Mouse (Mus musculus): ENCODE data around the gene Gm7029. TPM values are rescaled to one million over a fixed set of nuclear protein-coding genes. Genes with fewer than 3 reads are reported as not detected.
"Not testable (repeated sequence)": the region's sequence is repeated elsewhere in the genome, so short reads cannot be mapped to it uniquely, and the experiment has no call there.

The Gm7029 gene
- not detected in 2 replicates for polyA plus RNA-seq (2016; fragmentation: Nextera tagmentation; extraction: Ambion mirVana)

DNA sequence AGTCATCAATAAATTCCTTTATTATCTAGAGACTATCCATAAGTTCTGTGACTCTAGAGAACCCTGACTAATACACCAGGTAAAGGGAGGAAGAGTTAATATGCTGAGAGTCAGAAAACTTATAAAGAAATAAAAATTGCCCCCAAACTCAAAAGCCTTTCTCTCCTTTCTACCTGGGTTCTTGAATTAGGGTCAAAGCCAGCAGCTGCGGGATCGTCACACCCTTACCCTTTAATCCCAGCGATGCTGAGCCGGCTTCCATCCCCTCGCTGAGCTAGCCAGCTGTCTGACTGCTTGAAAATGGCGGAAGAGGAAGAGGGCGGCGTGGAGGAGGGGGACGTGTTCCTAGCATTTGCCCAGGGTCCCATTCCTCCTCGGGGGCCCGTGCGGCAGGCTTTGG lies at the start of gene Gm7029:
TSS of gene Gm7029 (plus strand) at position 301 of the 400 bp plus-strand sequence.
- WGBS, result 88% methylated on average over 7 of the region's 12 CpGs
- H3K36me3 ChIP-seq (replicated peaks), result peaks cover 42% of the 10 kb centered on the region
- not testable (repeated sequence) for DNase-seq (ENCODE audit: extremely low spot score, low spot score); H3K4me3 ChIP-seq; H3K4me1 ChIP-seq; H3K9me3 ChIP-seq; H3K27ac ChIP-seq; H3K27me3 ChIP-seq (ENCODE audit: poor library complexity, severe bottlenecking)

DNA sequence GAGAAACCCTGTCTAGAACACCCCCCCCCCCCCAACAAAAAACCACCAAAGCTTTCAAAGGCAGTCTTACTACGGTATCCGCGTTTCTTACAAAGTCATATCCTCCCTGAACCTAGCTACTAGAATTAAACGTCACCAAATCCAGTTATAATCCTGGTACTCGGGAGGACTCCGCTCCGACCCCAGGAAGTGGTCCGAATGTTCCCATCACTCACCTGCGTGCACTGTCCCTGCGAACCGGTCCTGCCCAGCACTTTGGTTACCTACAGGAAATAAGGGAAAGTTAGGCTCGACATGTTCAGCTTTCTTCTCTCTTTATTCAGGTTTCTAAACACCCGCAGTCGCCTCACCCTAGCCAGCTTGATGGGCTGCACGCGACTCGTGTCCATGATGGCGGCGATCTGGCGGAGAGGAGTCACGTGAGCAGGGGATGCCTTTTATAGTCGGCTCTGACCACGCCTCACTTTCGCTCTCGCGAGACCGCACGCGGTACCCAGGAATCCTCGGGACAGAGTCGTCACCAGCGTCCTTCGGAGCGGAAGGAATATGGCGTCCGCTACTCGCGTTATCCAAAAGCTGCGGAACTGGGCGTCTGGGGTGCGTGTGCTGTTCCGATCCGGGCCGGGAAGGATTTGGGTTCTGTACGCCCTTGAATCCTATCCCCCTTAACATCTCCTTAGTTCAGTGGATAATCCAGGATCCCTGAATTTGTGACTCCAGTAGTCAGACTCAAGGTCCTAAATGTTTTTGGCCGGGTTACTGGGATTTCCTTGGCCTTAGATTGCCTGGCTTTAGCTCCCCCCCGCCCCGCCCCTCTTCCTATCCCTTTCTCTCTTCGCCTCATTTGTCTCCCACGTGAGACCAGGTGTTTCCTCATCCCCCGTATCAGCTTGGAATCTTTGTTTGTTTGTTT lies 49.3 kb upstream of the Gm7029 start, which contains the start of the genes Rps28 and Ndufa7:
TSS of gene Rps28 (minus strand) at position 479 of the 913 bp plus-strand sequence.
TSS of gene Ndufa7 (plus strand) at position 489 of the 913 bp plus-strand sequence.
- no peaks in the 10 kb centered on the region for H3K9me3 ChIP-seq
- H3K4me1 ChIP-seq, result peaks cover 37% of the 10 kb centered on the region
- no peaks in the 10 kb centered on the region for H3K27me3 ChIP-seq (ENCODE audit: poor library complexity, severe bottlenecking)
- peak within 1 kb of the TSS; percentile 93 for H3K27ac ChIP-seq
- H3K36me3 ChIP-seq (replicated peaks), result peaks cover 72% of the 10 kb centered on the region
- peak within 1 kb of the TSS; percentile 84 for H3K4me3 ChIP-seq
- under 1% methylated on average over 51 of the region's 51 CpGs for WGBS
- peak; percentile 98 for DNase-seq (ENCODE audit: extremely low spot score, low spot score)

DNA sequence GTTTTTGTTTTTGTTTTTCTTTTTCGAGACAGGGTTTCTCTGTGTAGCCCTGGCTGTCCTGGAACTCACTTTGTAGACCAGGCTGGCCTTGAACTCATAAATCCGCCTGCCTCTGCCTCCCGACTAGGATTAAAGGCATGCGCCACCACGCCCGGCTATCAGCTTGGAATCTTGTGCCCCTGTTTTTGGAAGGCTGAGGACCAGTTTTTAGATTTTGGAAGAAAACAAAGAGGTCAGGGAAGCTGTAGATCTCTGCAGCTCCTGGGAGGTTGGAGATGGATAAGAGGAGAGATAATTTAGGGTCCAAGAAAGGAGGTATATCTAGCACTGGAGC lies 48.7 kb upstream of the Gm7029 start:
- peak overlapping the region; percentile 84 for H3K4me3 ChIP-seq
- not testable (repeated sequence) for DNase-seq (ENCODE audit: extremely low spot score, low spot score); H3K9me3 ChIP-seq; H3K27me3 ChIP-seq (ENCODE audit: poor library complexity, severe bottlenecking)
- 8% methylated on average over 6 of the region's 6 CpGs for WGBS
- H3K4me1 ChIP-seq, result peaks cover 37% of the 10 kb centered on the region
- peak overlapping the region; percentile 93 for H3K27ac ChIP-seq
- peaks cover 72% of the 10 kb centered on the region for H3K36me3 ChIP-seq (replicated peaks)

DNA sequence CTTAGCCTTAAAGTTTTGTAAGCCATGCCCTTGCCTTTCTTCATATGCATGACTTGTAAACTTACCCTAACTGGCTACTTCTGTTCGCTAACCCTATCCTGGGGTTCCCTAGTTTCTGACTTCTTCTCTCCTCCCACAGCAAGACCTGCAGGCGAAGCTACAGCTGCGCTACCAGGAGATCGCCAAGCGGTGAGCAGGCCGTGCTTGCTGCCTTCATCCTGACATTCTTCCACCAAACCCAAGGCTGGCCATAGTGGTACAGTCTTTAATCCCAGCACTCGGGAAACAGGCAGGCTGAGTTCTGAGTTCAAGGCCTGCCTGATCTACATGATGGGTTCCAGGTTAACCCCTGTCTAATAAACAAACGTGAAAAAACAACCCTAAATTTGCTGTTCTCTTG lies 48.2 kb upstream of the Gm7029 start:
- Histone ChIP-seq H3K36me3 (replicated peaks) (peaks cover 72% of the 10 kb centered on the region), H3K4me1 (peaks cover 37% of the 10 kb centered on the region), H3K9me3 (no peaks in the 10 kb centered on the region), H3K27me3 (ENCODE audit: poor library complexity, severe bottlenecking) (no peaks in the 10 kb centered on the region), H3K4me3 (peak overlapping the region; percentile 84), H3K27ac (peak overlapping the region; percentile 93)
- 90% methylated on average over 8 of the region's 8 CpGs for WGBS
- no peak for DNase-seq (ENCODE audit: extremely low spot score, low spot score)

DNA sequence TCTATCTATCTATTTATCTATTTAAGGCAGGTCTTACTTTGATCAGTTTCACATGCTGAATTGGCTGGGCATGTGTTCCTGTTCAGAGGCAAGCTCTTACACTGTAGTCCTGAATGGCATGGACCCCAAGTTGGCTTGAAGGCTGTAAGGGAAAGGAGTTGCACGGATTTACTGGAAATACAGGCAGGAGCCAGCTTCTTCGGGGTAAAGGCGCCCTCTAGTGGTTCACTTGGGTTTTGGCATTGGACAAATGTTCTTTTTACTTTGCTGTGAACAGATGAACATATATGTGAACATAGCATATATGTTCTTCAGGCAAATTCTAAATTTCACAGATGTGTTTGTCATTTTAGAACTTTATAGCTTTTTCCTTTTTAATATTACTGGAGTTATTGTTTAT lies 46.8 kb upstream of the Gm7029 start:
- peaks cover 72% of the 10 kb centered on the region for H3K36me3 ChIP-seq (replicated peaks)

DNA sequence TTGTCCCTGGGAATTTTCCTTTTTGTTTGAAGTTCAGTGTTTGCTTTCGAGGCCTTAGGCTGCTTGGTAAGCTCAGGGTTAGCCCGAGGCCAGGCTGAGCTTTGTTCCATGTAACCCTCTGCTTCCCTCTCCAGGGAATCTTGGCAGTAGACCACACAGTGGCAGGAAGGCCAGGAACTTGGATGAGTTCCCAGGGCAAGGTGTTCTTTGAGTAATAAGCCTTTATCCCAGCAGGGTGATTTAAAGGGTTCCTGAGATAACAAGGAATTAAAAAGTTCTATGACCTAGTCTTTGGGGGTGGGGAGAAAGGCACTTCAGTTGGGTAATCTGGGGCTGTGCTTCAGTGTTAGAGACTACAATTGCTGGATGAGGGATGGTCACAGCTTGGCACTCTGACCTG lies 44.7 kb upstream of the Gm7029 start:
- H3K36me3 ChIP-seq (replicated peaks), result peaks cover 74% of the 10 kb centered on the region
- no peaks in the 10 kb centered on the region for H3K27me3 ChIP-seq (ENCODE audit: poor library complexity, severe bottlenecking)
- 79% methylated on average over 2 of the region's 2 CpGs for WGBS
- H3K4me3 ChIP-seq, result no peak overlapping the region
- H3K9me3 ChIP-seq, result no peaks in the 10 kb centered on the region
- DNase-seq (ENCODE audit: extremely low spot score, low spot score), result no peak
- no peak overlapping the region for H3K27ac ChIP-seq
- peaks cover 13% of the 10 kb centered on the region for H3K4me1 ChIP-seq

More for the DNA sequence above, 46.8 kb upstream of the Gm7029 start:
- DNase-seq (ENCODE audit: extremely low spot score, low spot score), result peak; percentile 74
- 2% methylated on average over 3 of the region's 3 CpGs for WGBS
- Histone ChIP-seq H3K9me3 (no peaks in the 10 kb centered on the region), H3K27ac (no peak overlapping the region), H3K4me1 (peaks cover 31% of the 10 kb centered on the region), H3K27me3 (ENCODE audit: poor library complexity, severe bottlenecking) (no peaks in the 10 kb centered on the region), H3K4me3 (no peak overlapping the region)

DNA sequence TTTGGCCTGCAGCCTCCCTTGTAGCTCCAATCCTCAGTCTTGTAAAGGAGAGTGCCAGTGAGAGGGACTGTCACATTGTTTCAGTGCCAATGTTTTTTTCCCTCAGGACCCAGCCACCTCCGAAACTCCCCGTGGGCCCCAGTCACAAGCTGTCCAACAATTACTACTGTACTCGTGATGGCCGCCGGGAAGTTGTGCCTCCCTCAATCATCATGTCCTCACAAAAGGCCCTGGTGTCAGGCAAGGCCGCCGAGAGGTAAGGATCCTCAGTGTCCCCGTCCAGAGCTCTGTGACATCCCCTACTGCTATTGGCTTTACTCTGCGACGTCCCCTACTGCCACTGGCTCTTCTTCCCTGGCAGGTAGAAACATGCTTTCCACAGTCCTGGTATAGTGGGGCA lies 44.1 kb upstream of the Gm7029 start:
- no peak for DNase-seq (ENCODE audit: extremely low spot score, low spot score)
- peaks cover 81% of the 10 kb centered on the region for H3K36me3 ChIP-seq (replicated peaks)
- 93% methylated on average over 10 of the region's 10 CpGs for WGBS

DNA sequence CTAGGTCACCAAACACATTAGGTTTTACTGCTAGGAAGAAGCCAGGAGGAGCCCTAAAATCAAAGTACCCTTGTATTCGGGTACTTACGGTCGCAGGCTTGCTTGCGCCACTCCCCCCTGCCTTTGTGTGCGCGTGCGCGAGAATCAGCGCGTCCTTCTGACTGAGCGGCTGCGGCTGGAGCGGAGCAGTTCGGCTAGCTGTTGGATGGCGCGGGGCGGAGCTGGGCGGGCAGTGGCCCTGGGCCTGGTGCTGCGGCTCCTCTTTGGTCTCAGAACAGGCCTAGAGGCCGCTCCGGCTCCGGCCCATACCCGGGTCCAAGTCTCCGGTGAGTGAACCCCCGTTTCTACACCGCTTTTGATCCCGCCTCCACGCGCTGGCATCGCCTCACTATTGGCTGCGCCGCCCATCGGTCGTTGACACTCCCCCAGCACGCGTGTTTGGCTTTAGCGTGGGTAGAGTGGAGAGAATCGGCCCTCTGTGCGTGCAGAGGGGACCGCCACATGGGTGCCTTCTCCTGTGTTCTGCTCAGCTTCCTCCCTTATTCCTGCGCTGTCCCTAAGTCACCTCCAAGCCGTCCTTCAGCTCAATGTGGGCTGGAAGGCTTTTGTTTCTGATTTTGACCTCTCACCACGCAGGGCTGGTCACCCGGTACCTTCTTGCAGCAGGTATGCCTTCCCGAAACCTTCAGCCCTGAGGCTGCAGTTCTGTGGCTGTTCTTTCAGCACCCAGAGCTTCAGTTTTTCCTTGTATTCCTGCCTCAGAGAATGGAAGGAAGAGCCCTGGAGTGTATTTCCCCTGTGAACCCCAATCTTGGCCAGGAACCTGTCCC lies 30.5 kb upstream of the Gm7029 start, which contains the start of gene Cd320:
TSS of gene Cd320 (plus strand) at position 126 of the 830 bp plus-strand sequence.
- Histone ChIP-seq H3K4me1 (peaks cover 24% of the 10 kb centered on the region), H3K9me3 (no peaks in the 10 kb centered on the region), H3K27me3 (ENCODE audit: poor library complexity, severe bottlenecking) (no peaks in the 10 kb centered on the region), H3K36me3 (replicated peaks) (peaks cover 45% of the 10 kb centered on the region), H3K27ac (peak within 1 kb of the TSS; percentile 89), H3K4me3 (peak within 1 kb of the TSS; percentile 76)
- peak; percentile 88 for DNase-seq (ENCODE audit: extremely low spot score, low spot score)
- WGBS, result under 1% methylated on average over 45 of the region's 45 CpGs

More for the DNA sequence above, 44.1 kb upstream of the Gm7029 start:
- no peaks in the 10 kb centered on the region for H3K9me3 ChIP-seq
- no peak overlapping the region for H3K4me3 ChIP-seq
- no peaks in the 10 kb centered on the region for H3K27me3 ChIP-seq (ENCODE audit: poor library complexity, severe bottlenecking)
- H3K4me1 ChIP-seq, result peaks cover 13% of the 10 kb centered on the region
- H3K27ac ChIP-seq, result no peak overlapping the region

DNA sequence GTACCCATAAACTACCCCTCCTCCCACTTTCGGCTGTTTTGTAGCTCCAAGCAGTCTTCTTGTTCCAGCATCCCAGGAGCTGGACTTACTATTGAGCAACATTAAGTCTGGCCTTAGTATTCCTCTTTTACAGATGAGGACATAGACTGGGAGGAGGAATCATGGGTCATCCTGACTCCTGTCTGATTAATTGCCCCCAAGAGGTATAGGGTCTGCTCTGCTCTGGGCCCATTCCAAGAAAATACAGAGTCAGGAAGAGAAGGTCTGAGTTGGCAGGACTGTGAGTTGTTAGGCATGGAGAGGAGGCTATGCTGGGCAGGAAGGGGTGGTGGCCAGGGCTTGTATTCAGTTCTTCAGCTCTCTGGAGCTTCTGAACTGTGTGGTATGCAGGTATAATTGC lies 29.4 kb upstream of the Gm7029 start:
- Histone ChIP-seq H3K36me3 (replicated peaks) (peaks cover 45% of the 10 kb centered on the region), H3K4me1 (peaks cover 24% of the 10 kb centered on the region), H3K27me3 (ENCODE audit: poor library complexity, severe bottlenecking) (no peaks in the 10 kb centered on the region), H3K27ac (no peak overlapping the region), H3K9me3 (no peaks in the 10 kb centered on the region), H3K4me3 (peak overlapping the region; percentile 76)
- no peak for DNase-seq (ENCODE audit: extremely low spot score, low spot score)
- 82% methylated on average over 1 of the region's 1 CpGs for WGBS

DNA sequence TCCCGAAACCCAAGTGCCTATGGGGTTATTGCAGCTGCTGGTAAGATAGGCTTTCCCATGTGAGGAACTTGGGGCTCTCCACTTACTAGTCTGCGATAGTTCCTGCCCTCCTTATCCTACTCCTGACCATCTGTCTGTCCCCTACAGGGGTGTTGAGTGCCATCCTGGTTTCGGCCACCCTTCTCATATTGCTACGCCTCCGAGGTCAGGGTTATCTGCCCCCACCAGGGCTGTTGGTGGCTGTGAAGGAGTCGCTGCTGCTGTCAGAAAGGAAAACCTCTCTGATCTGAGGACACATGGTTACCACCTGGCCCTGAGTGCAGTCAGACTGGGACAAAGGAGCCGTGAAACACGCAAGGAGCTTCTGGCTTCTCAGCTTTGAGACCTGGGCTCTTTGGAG lies 25.5 kb upstream of the Gm7029 start:
- Histone ChIP-seq H3K4me1 (peaks cover 17% of the 10 kb centered on the region), H3K27ac (no peak overlapping the region), H3K36me3 (replicated peaks) (peaks cover 51% of the 10 kb centered on the region), H3K4me3 (no peak overlapping the region), H3K27me3 (ENCODE audit: poor library complexity, severe bottlenecking) (no peaks in the 10 kb centered on the region), H3K9me3 (no peaks in the 10 kb centered on the region)
- 89% methylated on average over 8 of the region's 8 CpGs for WGBS
- no peak for DNase-seq (ENCODE audit: extremely low spot score, low spot score)

DNA sequence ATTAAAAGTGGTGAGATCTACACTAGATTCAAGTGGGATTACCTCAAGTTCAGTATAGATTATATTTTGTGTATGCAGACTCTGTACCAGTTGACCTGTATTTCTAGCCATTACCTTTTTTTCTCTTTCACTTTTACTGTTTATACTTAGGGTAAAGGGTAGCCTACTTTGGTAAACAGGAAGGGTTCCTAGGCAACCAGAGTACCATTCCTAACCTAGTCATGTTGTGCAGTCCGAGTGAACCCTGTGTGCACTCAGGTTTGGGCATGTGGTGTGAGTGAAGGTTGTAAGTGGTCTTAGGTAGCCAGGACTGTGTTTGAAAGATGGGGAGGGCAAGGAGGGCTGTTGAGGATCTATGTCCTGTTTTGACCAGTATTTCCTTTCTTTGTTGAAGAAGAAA lies 22.3 kb upstream of the Gm7029 start:
- Histone ChIP-seq H3K4me1 (no peaks in the 10 kb centered on the region), H3K27ac (no peak overlapping the region), H3K4me3 (no peak overlapping the region), H3K9me3 (no peaks in the 10 kb centered on the region), H3K36me3 (replicated peaks) (peaks cover 43% of the 10 kb centered on the region), H3K27me3 (ENCODE audit: poor library complexity, severe bottlenecking) (no peaks in the 10 kb centered on the region)
- WGBS, result 82% methylated on average over 1 of the region's 1 CpGs
- no peak for DNase-seq (ENCODE audit: extremely low spot score, low spot score)

DNA sequence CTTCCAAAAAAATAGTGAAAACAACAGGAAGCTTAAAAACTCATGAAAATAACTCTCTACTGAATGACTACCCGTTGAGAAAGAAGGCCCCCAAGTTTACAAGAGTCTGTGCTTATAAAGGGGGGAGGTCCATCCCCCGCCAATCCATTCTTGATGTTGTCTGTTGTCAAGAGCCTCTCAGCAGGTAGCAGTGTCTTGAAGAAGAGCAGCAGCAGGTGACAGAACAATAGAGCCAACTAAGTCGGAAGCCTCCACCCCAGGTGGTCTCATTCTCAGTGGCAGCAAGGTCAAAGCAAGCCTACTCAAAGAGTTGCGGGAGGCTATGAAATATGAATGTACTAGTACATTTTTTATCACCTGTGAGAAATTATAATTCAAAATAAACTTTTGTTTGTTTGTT lies 15.8 kb upstream of the Gm7029 start:
- no peak overlapping the region for H3K4me3 ChIP-seq
- H3K9me3 ChIP-seq, result peaks cover 10% of the 10 kb centered on the region; the same call in 1 of the 2 replicates
- H3K27ac ChIP-seq, result no peak overlapping the region
- H3K36me3 ChIP-seq (replicated peaks), result no peaks in the 10 kb centered on the region; the same call in 1 of the 2 replicates
- no peaks in the 10 kb centered on the region for H3K27me3 ChIP-seq (ENCODE audit: poor library complexity, severe bottlenecking)
- no peak for DNase-seq (ENCODE audit: extremely low spot score, low spot score)
- H3K4me1 ChIP-seq, result no peaks in the 10 kb centered on the region
- 74% methylated on average over 4 of the region's 4 CpGs for WGBS
